Mouse (Mus musculus): ENCODE data around the gene Olfr221.

GRCm38 (mm10) chr14:51985301-51986152, 56.7 kb downstream of the Olfr221 start:
- no peak for TF ChIP-seq CTCF (IDR thresholded peaks at IDR 0.05; ENCODE audit: low read depth)
- no peak for TF ChIP-seq EP300 (IDR thresholded peaks at IDR 0.05; ENCODE audit: low read depth)

All from liver, postnatal 0 days (tissue).